Mouse (Mus musculus) liver (tissue): Measurements from ENCODE around the gene Ccdc86.
A peak's percentile ranks its signal among the peaks of the same experiment; 100 is the strongest.

Experiments used
- DNase-seq: peaks from one replicate; pipeline ENCODE4 v3.0.0-alpha.2; 2020; ENCODE audit warnings: mixed read lengths

The Ccdc86 gene

DNA sequence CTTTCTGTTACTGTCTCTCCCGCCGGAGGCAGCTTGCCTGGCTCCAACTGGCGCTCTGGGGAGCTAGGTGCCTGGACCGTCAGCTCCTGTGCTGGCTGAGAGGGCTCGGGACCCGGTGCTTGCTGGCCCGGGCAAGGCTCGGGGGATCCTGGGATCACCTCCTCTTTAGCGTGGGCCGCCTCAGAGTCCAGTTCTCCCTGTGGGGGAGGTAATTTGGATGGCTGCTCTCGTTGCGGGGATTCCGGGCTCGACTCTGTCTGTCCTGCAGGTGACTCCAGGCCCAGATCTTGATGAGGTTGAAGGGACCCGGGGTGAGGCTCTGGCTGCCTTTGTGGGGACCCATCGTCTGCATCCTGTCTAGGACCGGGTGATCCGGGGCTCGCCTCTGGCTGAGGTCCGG is 650 bp downstream of the Ccdc86 start:
- DNase-seq = no peak

DNA sequence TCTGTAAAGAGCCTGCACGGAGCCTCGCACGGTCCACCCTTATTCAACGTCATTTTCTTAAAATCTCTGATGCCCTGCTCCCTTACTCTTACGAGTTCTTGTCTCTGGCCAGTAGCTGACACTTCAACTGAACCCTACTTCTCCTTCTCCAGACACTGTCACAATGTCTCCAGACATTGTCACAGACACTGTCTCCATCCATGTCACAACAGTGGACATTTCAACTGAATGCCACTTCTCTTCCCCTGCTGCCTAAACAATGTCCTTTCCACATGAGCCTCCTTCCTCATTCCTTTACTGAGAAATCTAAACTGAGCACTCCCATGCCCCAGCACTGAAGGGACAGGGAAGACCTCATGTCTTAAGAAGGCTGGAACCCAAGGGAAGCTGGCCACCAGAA is 1.8 kb downstream of the Ccdc86 start:
- DNase-seq = no peak

DNA sequence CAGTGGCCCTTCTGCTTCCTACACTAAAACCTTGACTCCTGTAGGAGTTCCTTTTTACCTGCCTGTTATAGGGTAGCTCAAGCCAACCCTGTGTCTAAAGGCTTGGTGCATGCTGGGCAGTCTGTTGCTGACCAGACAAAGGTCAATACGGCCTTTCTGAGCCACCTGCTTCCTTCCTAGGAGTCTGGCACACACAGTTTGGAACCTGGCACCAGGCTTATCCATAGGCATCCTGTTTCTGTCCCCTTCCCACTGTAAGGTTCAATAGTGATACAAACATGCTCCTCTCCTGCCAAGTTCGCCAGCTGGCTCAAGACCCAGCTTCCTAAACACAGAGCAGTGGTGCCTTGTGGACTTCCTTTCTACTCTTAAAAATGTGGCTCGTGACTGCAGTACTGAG is 2.6 kb downstream of the Ccdc86 start:
- DNase-seq = no peak

DNA sequence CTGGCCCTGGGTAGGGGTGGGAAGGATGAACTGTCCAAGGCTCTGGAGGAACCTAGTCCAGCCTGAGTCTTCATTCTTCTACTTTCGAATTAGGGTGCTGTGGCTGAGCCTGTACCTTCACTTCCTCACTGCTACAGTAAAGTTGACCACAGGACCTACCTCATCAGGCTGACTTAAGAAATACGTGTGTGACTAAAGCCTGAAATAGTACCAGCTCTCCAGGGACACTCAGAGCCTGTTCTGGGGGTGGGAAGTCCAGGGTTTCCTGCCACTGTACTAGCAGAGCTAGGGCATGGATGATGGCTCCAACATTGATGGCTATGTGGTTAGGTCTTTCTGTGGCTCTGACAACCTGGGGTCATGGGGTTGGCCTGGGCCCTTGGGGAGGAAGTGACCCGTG is 5.1 kb downstream of the Ccdc86 start:
- no peak for DNase-seq

DNA sequence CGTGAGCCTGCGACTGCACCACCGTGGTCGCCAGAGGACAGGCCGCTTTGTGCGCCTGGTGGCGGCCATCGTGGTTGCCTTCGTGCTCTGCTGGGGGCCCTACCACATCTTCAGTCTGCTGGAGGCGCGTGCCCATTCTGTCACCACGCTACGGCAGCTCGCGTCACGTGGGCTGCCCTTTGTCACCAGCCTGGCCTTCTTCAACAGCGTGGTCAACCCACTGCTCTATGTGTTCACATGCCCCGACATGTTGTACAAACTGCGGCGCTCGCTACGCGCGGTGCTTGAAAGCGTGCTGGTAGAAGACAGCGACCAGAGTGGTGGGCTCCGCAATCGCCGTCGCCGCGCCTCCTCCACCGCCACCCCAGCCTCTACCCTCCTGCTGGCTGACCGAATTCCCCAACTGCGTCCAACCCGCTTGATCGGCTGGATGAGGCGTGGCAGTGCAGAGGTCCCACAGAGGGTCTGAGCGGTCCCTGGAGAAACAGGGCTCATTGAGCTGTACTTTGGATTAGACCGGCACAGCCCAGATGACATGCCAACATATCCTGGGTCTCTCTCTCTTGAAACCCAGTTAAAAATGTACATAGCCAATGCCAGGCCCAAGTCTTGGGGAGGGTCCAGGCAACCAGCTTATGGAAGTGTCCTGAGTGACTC is 8.1 kb downstream of the Ccdc86 start:
- DNase-seq = peak; percentile 25

DNA sequence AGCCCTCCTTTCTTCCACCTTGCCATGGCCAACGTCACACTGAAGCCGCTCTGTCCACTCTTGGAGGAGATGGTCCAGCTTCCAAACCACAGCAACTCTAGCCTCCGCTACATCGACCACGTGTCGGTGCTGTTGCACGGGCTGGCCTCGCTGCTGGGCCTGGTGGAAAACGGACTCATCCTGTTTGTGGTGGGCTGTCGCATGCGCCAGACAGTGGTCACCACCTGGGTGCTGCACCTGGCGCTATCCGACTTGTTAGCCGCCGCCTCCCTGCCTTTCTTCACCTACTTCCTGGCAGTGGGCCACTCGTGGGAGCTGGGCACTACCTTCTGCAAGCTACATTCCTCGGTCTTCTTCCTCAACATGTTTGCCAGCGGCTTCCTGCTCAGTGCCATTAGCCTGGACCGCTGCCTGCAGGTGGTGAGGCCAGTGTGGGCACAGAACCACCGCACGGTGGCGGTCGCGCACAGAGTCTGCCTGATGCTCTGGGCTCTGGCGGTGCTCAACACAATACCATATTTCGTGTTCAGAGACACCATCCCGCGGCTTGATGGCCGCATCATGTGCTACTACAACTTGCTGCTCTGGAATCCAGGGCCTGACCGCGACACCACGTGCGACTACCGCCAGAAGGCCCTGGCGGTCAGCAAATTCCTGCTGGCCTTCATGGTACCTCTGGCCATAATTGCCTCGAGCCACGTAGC is 8.8 kb downstream of the Ccdc86 start:
- peak; percentile 83 for DNase-seq

DNA sequence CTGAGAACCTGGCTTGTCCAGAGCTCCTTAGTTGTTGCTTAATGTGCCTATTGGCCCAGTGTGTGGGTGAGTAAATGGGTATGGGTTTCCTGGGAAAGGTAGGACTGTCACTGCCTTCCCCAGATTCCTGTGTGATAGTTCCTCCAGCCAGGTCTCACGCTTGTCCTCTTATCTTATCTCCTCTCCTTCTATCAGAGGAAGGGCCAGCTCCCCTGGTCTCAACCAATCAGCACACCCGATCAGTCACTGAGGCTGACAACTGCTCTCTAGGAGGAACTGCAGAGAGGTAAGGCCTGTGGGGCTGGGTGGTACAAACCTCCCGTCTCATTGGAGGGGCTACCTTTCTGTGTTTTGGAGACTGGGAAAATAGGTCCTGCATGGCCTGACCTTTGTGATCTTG is 10.3 kb downstream of the Ccdc86 start:
- DNase-seq = no peak

DNA sequence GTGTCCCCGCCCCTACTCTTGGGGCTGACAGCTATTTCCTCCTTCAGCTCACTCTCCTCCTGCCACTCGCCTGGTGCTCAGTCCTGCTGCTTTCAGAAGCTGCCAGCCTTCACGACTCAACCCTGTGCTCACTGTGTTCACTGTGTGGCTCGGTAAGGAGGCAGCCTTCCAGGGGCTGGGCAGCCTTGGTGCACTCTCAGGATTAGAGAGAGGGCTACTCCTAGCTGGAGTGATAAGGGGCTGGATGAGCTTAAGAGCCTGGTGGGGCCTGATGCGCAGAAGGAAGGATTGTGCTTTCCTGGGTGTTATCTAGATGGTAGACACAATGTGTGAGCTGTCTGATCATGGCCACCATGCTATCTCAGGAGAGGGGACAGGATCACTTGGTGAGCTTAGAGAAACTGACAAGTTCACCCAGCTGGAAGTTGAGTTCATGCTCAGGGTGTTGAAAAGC is 11.9 kb downstream of the Ccdc86 start, which contains the start of gene Ptgdr2:
Gene Ptgdr2, plus strand, starts transcription at position 51 of the 454 bp plus-strand sequence.
- peak; percentile 49 for DNase-seq

DNA sequence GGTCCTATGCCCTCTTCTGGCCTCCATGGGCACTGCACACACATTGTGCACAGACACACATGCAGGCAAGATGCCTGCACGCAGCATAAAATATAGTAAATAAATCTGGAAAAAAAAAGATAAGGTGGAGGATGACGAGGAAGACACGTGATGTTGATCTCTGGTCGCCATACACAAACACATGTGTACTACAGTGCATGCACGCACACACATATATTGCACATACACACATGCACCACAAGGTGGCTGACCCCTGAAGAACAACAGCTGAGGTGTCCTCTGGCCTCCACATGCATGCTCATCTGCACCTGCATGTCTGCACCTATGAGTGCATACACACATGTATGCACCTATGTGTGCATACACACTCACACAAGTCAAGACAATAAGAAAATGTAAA is 13.0 kb downstream of the Ccdc86 start:
- no peak for DNase-seq

DNA sequence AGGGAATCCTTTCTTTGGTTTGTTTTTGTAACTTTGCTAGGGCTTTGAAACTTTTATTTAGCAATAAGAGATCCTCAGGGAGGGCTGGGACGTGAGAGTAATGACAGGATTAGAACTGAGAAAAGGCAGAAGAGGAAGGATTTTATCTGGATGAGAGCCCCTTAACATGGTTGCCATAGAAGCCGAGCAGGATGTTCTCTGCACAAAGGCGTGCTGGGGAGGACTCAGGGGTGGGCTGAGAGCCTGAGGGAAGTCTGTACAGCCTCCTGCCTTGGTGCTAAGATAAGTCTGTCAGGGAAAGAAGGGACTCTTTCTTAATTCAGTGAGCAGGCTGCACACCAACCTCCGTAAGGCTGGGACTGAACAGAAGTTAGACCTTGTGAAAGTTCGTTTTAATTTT is 14.0 kb downstream of the Ccdc86 start:
- DNase-seq = no peak

DNA sequence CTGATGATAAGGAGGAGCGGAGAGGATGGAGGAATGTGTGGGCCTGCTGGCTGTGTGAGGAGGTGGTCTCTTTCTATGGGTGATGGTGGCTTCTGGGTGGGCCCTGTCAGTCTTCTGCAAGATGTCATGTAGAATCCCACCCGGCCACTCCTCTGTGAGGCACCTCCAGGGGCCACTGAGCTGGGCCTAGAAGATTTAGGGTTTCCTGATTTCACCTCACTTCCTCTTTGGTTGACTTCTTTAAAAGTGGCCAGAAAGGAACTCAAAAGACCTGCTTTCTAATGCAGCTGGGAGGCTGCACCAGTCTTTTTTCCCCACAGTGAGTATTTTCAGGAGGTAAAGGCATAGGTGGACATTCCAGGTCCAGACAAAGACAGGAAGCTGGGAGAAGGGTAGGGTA is 18.4 kb downstream of the Ccdc86 start:
- DNase-seq = no peak

DNA sequence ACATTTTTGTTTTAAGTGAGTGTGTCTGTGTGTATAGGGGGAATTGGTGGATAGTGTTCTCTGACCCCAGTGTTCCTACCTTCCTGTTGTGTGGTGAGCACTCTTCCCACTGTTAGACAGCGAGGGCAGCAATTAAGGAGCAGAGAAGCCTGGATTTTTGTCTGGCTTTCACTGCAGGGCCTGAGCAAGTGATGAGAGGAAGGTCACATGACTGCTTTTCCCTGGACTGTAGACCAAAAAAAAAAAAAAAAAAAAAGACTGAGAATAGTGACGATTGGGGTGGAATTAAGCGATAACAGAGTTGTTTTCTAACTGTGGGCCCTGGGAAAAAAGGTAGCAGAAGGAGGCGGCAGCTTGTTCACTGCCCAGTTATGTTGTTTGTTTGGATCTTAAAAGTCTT is 22.4 kb downstream of the Ccdc86 start:
- no peak for DNase-seq

DNA sequence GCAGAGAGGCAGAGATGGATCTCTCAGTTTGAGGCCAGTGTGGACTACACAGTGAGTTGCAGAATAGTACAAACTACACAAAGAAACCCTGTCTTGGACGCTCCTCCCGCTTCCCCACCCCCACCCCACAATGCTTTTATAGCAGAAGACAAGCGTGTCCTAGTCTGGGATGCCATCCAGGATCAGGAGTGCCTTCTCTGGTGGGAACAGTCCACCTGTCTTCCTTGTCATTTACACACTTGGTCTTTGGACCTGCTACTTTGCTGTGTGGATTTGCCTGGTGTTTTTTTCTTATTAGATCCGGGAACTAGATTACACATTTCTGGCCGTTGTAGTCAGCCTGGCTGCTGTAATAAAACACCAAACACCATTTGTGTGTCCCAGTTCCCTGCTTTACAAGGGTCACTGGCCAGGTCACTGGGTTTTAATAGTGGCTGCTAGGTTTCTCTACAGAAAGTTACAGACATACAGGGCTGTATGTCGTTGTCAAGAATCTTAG is 22.9 kb downstream of the Ccdc86 start:
- DNase-seq = no peak

DNA sequence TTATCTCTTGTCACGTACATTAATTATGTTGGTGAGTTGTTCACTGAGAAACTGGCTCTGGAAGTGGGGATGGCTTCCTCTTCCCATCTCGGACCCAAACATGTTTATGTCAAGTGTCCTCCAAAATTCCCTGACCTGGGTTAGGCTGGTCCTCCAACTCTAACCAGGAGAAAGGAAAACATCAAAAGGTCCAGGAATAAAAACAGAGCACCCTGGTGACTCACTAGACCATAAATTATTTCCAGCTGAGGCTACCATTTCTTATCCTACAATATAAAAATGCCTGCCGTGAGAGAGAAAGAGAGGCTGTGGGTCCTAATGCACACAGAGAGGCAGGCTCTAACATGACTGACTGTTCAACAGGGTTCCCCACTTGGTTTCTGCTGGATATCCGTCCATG is 24.8 kb downstream of the Ccdc86 start:
- no peak for DNase-seq

DNA sequence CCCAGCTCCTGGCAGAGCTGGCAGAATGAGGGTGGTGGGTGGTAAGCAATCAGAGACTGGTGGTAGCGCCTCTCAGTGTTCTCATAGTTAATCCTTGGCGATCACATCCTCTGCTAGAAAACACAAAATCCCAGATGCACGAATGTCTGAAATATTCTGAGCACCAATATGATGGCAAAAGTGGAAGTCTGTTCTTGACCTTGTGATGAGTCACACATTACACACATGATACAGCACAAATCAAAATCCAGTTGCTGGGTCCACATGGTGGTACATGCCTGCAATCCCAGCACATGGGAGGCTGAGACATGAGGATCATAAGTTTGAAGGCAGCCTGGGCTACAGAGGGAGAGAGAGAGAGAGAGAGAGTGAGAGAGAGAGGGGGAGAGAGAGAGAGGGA is 28.0 kb downstream of the Ccdc86 start:
- no peak for DNase-seq

DNA sequence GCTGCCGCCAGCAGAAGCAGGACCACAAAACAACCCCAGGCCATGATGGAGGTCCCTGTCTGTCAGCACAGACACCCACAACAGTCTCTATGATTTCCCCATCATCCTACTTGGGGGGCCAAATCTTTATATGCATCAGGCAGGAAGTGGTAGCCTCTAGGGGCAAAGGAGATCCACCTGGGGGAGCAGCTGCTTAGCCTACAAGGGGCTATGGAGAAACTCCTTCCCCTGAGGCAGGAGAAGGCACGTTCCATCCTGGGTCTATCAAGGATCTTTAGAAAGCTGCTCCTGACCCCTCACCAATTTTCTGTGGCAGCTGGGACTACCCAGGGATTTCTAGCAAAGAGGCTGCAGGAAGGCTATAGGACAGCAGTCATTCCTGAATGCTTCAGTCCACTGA is 28.5 kb downstream of the Ccdc86 start, which contains the start of gene Zp1:
Gene Zp1, minus strand, starts transcription at position 101 of the 400 bp plus-strand sequence.
- no peak for DNase-seq

DNA sequence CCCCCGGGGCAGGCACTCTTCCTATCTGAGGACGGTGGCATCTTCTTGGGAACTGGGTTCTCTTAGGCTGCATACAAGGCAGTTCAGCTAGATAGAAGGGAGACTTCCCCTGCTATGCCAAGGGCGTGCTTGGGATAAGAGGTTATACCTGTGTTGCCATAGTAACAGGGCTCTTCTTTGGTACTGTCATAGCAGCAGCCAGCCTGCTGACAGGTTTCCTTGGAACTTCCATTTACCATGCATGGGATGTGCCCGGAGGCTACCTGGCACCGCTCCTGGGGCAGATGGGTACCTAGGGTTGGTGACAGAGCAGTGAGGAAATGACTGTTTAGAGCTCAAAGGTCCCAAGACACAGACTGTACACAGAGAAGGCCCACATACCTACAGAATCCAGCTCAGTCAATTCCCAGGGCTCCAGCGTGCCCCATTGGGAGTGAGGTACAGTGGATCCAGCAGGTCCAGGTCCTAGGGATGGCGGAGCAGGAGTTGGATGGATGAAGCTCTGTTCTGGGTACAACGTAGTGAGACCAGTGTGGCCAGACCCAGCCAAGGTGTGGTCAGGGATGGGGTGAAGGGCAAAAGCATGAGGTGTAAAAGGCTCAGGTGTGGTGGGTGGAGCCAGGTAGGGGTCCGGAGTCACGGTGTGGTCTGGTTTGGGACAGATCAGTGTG is 30.6 kb downstream of the Ccdc86 start:
- DNase-seq = no peak

DNA sequence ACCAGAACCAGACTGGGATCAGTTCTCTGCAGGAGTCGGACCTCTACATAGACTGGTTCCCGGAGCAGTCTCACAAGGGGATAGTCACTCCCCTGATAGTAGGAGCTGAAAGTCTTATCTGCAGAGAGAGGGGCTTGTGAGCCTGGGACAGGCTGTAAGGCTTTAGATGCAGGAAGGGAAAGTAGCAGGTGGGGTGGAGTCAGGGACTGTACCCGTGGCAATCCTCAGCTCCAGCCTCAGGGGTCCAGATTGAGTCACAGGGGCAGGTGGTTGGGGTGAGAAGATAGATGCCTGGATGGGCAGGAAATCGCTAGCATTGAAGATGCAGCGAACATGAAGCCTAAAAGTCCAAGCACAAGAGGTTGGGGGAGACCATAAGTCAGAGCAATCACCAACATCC is 32.6 kb downstream of the Ccdc86 start:
- DNase-seq = no peak

DNA sequence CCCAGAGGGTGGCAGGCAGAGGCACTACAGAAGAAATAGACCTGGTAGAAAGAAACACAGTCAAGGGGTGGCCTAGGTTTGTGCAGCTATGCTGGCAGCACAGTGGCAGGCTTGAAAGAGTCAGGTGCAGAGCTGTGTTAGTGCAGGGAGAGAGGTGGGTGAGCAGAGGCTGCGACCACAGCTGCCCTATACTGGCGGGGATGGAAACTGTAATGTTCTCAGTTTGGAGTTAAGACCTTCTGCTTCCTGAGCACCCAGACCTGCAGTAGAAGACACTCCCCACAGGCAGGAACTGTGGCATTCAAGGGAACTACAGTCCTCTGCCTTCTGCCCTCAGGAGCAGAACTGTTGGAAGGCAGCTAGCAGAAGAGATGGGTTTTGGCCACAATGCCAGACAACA is 34.2 kb downstream of the Ccdc86 start:
- no peak for DNase-seq

DNA sequence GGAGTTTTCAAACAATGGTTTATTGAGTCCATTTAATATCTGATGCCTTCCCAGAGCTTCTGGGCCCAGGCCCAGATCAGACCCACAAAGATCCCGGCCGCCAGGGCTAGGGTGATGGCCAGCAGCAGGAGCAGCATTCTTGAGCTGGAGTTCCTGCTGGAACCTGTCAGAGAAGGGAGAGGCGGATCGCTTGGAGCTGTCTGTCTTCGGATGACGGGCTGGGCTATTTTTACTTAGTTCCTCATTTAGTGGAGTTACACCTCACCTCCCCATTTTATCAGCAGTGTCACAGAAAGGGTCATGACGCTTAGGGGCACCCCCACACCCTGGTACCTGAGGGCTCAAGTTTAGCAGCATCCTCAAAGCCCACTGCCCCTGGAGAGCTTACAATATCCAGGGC is 34.8 kb downstream of the Ccdc86 start:
- DNase-seq = no peak

DNA sequence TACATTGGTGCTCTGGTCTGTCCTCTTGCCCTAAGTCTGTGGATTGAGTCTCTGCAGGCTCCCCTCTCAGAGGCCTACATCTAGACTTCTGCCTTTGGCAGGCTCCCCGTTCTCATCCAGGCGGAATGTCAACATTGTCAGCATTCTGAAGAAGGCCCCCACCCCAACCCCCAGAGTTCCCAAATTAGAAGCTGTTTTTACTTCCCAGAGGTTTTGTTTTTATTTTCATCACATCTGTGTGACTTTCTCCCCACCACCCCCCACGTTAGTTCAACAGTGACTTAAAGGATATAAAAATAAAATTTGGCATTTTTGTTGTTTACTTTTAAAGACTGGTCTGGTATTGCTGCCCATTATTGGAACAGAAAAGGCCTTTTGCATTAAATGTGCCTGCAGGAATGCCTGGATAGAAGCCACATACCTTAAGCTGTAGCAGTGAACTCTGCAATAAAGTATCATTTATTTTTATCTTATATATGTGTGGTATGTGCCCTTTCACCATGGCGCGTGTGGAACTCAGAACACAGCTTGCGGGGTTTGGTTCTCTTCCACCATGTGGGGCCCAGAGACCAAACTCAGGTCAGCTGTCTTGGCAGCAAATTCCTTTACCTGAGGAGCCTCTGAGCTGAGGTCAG is 39.9 kb downstream of the Ccdc86 start:
- no peak for DNase-seq

DNA sequence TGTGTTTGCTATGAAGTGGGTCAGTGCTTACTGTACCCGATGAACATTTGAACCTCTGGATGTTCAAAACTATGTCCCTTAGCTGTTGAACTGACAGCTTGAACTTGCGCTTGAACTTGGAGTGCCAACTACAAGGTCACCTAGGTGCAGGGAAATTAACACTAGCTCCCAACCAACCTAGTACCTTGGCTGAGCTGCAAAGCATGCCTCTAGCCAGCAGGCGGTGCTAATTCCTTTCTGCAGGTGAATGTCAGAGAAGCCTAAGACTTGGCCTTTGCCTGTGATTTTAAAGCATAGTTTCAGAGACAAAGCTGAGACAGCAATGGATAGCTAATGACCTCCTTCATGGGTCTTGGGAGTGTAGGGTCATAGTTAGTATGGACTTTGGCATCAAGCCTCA is 41.2 kb downstream of the Ccdc86 start:
- peak; percentile 49 for DNase-seq

DNA sequence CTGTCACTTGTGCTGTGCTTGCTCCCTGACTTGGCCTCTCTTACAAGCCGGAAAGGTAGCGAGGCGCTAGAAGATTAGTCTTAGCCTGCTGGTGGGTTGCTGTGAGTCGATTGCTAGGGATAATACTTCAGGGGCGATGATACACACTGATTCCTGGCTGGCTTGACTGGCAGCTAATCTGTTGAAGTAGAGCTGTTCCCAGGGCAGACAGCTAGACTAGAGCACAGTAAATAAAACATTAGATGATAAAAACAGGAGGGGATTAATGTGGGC is 43.4 kb downstream of the Ccdc86 start:
- DNase-seq = no peak
